Mouse (Mus musculus) adipocyte (in vitro differentiated cells): ENCODE measurements at regions not wholly inside any gene's neighbourhood (a gene's known extent, or its start where the extent isn't known, plus 50 kb on each side); places are given as distances from the start of the nearest gene placed in this dataset.

Experiments used
- DNase-seq: peaks from one replicate; pipeline ENCODE4 v3.0.0-alpha.2; 2016; ENCODE audit warnings: low spot score

DNA sequence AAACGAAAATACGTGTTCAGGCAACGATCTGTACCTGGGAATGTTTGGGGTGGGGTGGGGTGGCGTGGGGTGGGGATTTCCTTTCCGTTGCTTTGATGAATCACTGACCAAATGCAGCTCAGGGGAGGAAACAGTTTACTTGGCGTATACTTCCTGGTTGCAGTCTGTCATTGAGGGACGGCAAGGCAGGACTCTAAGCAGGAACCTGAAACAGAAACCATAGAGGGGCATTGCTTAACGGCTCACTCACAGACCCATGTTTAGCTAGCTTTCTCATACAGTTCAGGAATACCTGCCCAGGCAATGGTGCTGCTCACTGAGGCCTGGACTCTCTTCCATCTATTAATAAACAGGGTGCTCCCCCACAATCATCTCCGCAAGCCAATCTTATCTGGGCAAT is 55.1 kb upstream of the Smox start:
- DNase-seq, result no peak

DNA sequence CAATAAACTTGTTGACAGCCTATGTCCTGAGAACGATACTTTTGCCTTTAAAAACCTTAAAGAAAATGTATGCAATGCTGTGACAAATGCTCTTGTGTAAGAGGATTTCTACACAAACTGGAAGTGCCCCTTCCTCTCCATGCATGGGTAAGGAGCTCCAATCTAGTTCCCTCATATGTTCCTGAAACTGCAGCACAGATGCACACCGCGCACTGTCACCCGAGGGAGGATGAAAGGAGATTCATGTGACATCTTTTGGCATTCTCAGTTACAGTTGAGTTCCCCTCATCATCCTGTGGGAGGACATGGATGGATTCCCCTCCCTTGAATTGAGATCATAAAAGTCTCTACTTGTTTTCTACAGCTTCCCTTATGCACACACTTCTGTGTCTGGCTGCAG is 60.8 kb upstream of the Smox start:
- no peak for DNase-seq

GRCm38 (mm10) chr2:131428089-131428488 is 63.2 kb upstream of the Smox start:
- no peak for DNase-seq

GRCm38 (mm10) chr2:131426941-131427340 is 64.4 kb upstream of the Smox start:
- peak; percentile 33 for DNase-seq

GRCm38 (mm10) chr2:131423616-131424320 is 67.5 kb upstream of the Smox start:
- DNase-seq, result peak; percentile 47

DNA sequence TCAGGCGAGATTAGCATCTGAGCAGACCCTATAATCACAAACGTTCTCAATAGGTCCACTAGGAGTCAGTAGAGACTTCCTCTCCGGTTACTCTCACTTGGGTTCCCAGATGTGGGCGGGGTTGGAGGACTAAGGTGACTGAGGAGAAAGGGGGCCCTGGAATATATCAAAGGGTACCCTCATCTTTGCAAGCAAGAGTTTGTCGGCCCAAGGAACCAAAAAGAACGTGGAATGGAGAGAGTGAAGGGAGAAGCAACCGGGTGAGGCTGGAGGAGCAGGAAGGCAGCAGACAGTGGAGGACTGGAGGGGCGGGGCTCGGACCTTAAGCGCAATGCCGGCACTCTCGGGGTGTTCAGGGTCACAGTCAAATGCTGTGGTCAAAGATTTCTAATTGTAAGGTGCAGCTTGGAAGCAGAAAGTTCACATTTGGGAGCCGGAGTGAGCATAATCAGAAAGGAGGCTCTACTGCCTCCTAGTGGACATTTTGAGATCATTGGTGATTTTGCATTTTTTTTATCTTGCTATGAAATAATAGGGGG is 68.3 kb upstream of the Smox start:
- DNase-seq, result peak; percentile 91

- DNase-seq, result no peak
These were observed 65.4 kb upstream of the Rnf24 start for GRCm38 (mm10) chr2:131418130-131418529.

DNA sequence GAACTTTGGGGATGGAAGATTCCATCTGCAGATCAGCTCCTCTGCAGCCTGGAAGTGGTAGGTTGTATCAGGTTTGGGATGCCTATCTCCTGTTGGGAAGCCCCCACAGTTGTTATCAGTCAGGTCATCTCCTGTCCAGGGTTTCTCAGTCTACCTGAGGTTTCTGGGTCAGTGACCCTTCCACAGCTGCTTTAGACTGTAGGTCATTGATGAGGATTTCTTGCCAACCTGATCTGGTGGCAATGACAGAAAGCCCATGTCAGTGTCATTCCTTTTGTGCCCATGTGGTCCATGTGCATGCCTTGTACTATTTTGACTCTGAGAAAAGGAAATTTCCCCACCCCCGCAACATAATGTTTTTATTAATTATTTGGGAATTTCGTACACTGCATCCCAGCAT is 64.8 kb upstream of the Rnf24 start:
- no peak for DNase-seq

DNA sequence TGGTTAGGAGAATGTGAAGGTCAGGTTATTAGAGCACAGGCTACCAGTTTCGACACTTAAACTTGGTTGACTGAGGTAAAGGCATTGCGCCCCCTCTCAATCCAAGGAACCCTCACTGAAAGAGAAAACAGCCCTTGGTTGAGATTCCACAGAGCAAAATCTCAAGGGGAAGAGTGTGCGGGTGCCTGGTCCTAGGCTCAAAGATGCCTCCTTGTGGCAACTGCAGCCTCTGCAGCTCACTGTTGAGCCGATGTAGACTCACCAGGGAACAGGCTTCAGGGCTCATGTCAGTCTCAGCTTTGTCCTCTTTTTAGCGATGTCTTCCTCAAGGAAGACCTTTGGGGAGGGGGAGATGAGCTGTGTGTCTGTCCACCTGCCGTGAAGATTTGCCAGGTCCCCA is 63.8 kb upstream of the Rnf24 start:
- DNase-seq, result peak; percentile 86

GRCm38 (mm10) chr2:131410906-131411520 is 58.3 kb upstream of the Rnf24 start:
- no peak for DNase-seq

GRCm38 (mm10) chr2:131407337-131407736 is 54.6 kb upstream of the Rnf24 start:
- no peak for DNase-seq

DNA sequence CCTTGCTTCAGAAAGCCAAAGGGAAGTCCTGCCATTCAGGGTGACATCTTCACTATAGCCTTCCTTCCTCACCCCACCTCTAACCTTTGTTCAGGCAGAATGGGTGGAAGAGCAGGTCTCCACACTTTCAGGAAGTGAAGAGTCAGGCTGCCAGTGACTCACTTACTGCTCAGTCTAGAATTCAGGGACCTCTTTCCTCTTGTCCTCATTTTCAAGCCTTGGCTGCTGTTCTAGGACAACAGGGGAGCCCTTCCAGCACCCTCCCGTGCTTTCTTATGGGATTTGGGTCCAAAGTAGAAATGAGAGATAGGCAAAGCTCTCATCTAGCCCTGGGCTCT is 51.5 kb upstream of the Rnf24 start:
- no peak for DNase-seq

DNA sequence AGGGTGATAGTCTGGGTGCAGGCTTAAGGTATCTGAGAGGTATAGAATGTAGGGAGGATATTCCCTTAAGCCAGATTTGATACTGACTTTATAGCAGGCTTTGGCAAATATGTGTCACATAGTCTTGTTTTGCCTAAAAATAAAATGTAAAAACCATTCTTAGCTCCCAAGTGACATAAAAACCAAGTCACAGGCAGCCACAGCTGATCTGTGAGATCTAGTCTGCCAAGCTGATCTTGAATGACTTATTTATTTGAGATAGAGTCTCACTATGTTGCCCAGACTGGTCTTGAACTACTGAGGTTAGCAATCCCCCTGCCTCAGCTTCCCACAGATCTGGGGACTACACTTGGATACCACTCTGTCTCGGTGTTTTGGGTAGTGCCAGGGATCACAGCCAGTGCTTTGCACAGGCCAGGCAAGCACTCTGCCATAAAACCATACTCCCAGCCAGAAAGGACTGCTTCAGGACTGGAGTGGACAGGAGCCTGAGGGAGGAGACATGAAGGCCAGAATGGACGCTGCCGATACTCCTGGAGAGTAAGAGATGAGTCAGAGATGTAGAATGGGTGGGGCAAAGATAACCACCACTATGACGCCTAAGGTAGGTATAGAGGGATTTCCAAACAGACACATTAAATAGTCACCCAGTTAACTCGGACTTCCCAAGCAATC is 51.0 kb upstream of the Rnf24 start:
- no peak for DNase-seq
